Mouse (Mus musculus): ENCODE measurements around the gene Mrpl18.

DNA sequence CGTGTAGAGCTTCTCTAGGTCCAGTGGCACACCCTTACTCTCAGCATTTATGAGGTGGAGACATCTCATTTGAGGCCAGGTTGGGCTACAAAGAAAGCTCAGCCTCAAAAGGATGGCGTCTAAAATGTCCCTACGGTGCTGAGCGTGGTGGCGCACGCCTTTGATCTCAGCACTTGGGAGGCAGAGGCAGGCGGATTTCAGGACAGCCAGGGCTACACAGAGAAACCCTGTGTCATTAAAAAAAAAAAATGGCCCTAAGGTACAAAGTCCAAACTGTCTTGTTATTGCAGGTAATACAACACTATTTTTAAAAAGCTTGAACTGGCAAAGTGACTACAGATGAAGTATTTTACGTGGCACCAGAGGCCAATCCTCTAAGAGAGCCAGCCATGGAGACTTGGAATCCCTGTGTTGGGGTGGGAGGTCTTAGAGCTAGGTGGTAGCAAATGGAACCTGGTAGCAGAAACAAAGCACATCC, 9.6 kb upstream of the Mrpl18 start:
- no peak for TF ChIP-seq CTCF (IDR thresholded peaks at IDR 0.05; ENCODE audit: borderline replicate concordance, extremely low read depth, insufficient read depth, insufficient read length)
- TF ChIP-seq POLR2A (IDR thresholded peaks at IDR 0.05; ENCODE audit: borderline replicate concordance, extremely low read depth, insufficient read depth, insufficient read length, poor library complexity, severe bottlenecking) = no peak

Measured in brain, embryonic 14.5 days (tissue).